Mouse (Mus musculus): ENCODE data around the gene Dhh.

DNA sequence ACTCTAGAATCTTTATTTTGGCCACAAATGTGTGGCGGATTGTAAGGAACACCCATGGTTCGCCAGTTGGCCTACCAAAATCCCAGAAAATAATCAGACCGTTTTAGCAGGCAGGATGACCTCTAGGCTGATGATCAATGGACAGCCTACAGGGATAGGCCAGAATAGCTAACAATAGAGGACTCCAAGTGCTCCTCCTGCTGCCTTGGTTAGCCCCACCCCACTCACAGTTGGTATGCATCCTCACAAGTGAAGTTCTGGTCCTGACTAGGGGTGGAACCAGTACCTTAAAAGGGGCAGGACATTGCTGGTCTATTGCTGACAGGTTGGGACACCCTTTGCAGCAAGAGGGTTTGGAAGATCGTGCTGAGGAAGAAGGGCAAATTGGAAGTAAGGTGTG lies 5.3 kb downstream of the Dhh start:
- TF ChIP-seq GATA1 (IDR thresholded peaks at IDR 0.05; ENCODE audit: borderline replicate concordance, low read length) (no peak), FLI1 (IDR thresholded peaks at IDR 0.05; ENCODE audit: low read length) (no peak)

All from megakaryocyte, embryonic 14.5 days (primary cell).